Mouse (Mus musculus) thymus, postnatal 36 days (tissue): ENCODE results near the gene Pdzd8.

Experiments
- DNase-seq, 2 experiments: peaks; one replicate each; pipeline ENCODE4 v3.0.0; 2022; ENCODE audit warnings: mixed read lengths in 2 of 2

The Pdzd8 gene

DNA sequence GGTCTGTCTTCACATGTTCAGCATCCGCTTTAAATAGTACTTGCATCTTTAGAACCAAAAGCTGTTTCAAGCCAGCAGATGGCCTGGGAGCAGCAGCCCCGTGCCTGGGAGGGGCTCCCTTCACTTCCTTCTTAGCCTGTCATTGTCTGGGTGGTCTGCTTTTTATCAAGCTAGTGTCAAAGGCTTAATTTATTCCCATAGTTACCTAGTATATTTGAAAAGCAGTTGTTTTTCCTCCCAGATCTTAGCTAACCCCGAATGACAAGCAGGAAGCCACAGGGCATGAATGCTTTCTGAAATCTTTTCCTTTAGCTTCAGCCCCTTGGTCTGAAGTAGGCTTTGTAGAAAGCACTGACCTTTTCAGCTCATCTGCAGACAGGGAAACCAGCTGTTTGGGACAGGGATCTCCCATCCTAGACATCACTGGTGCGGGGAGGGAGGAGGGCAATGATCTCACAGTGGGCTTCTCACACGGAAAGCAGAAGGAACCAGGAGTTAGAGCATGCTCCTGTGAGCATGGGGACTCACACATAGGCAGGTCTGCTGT, 78.1 kb downstream of the Pdzd8 start:
- no peak for DNase-seq

DNA sequence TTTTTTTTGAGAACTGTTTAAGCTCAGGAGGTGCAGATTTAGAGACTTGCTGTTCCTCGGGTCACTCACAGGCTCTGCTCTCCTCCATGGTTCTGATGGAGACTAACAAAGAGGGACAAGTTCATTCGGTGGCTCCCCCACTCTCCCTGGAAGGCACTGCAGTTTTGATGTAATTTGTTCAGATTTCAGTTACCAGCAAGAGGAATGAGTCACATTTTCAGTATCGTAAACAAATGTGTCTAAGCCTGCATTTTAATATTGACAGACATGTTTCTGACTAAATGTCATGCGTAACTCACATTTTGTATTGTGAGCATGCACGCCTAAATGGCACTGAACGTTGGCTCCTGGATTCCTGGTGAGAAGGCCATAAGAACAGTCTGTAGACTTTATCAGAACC, 79.7 kb downstream of the Pdzd8 start:
- DNase-seq, result no peak

- no peak for DNase-seq
Observed at GRCm38 (mm10) chr19:59264838-59265532, 80.6 kb downstream of the Pdzd8 start.

DNA sequence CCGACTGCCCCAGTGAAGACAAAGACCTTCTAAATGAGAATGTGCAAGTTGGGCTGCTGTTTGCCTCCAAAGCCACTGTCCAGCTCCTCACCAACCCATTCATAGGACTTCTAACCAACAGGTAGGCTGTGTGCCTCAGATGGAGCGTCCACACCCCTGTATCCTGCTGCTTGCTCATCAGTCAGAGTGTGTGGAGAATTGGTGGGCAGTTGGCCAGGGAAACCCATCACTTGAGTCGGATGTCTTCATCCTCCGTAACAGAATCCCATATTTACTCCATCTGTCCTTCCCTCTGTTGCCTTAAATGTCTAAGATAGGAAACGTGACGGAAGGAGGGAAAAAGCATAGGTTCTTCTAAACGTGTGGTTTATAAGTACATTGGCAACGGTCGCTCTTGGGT, 82.4 kb downstream of the Pdzd8 start:
- DNase-seq, result no peak

- DNase-seq, result no peak
Observed at GRCm38 (mm10) chr19:59261604-59262003, 84.0 kb downstream of the Pdzd8 start.

DNA sequence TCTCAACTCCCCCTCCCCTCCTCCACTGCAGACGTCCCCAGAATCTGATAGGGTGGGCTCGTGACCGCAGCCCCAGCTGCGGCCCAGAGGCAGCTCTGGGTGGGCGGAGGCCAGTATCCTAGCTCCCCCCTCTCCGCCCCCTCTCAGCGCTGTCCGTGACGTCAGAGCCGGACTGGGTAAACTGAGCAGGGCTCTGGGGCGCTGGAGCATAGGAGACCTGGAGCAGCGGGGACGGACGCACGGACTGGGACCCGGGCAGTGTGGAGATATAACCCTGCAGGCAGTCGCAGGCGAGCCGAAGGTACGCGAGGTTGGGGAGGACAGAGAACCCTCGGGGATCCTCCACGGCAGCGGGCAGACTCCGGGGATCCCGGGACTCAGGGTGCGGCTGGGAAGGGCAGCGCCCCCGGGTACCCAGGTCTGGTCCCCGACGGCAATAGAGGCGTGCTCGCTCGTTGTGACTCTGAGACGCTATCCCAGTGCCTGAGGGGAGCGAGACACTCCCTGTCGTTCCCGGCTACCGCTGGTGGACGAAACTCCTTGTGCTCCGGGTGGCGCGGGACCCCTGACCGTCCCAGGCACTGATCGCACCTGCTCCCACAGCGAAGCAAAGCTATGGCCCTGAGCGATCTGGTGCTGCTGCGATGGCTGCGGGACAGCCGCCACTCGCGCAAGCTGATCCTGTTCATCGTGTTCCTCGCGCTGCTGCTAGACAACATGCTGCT, 84.7 kb downstream of the Pdzd8 start, which contains the start of gene Slc18a2:
Slc18a2 (plus strand) TSS at position 179 of the 725 bp plus-strand sequence.
- peak; percentile 55 to 71 for DNase-seq

DNA sequence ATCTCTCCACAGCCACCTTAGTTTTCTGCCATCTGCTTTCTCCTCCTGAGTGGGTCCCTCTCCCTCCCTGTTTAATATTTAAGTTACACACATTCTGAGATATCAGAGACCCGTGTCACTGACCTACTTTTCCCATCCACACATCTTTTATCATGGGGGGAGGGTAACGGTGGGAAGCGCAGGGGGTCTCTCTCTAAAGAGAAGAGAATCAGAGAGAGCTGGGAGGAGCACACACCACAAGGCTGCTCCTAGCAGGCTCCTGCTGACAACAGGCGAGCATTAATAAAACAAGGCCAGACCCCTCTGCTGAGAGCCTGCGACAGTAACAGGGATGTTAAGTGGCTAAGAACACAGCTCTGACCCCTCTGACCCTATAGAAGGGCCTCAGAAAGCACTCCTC, 85.9 kb downstream of the Pdzd8 start:
- no peak for DNase-seq

DNA sequence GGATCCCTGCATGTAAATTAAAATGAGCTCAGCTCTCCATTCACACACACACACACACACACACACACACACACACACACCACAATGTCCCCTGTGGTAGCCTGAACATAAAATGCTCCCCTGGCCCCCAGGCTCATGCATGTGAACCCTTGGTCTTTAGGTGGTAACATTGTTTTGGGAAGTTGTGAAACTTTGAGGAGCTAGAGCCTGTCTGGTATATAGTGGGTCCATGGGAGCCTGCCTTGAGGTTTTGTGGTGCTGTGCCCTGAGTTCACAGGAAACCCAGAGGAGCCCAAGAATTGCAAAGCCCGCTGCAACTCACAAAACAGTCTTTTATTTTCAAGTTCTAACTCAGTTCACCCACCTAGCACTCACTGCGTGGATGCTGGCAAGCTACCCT, 92.9 kb downstream of the Pdzd8 start:
- DNase-seq, result no peak

GRCm38 (mm10) chr19:59248553-59249286, 96.9 kb downstream of the Pdzd8 start:
- peak; percentile 41 to 55 for DNase-seq

DNA sequence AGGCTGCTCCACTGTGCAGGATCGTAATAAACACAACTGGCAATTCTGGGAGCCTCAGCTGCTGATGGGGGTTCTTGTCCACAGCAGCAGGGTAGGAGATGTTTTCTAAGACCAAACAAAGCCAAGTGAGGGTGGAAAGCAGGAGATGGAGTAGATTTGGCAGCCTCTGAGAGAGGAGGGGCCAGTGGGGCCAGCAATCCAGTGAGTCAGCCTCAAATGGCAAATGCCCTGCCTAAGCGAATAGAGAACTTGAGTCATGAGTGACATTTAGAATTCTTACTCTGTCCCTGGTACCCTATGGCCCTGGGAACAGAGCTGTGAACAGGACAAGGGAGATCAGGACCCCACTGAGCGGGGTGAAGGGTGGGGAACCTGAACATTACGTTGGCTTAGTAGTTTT, 97.4 kb downstream of the Pdzd8 start:
- peak in 1 of 2 experiments; percentile 21 for DNase-seq
